Mouse (Mus musculus): ENCODE results near the gene Gnaq. TPM values are rescaled to one million over a fixed set of nuclear protein-coding genes. Genes with fewer than 3 reads are reported as not detected.

The Gnaq gene
- polyA plus RNA-seq, 1 experiment from 2014 or later = 18.1 TPM

- Histone ChIP-seq H3K27me3 (replicated peaks) (no peaks in the 10 kb centered on the region), H3K4me2 (no peak overlapping the region), H3K9ac (no peak overlapping the region), H3K9me3 (replicated peaks) (no peaks in the 10 kb centered on the region), H3K27ac (ENCODE audit: poor library complexity, severe bottlenecking) (no peak overlapping the region), H3K36me3 (no peaks in the 10 kb centered on the region), H3K4me1 (replicated peaks) (peaks cover 15% of the 10 kb centered on the region), H3K4me3 (no peak overlapping the region)
- no peak for ATAC-seq (ENCODE audit: insufficient number of reproducible peaks, low FRiP score)
- WGBS = 46% methylated on average over 5 of the region's 5 CpGs
Observed at GRCm38 (mm10) chr19:16128715-16129114, 3.9 kb upstream of the Gnaq start.

- Histone ChIP-seq H3K4me2 (no peak overlapping the region), H3K27ac (ENCODE audit: poor library complexity, severe bottlenecking) (no peak overlapping the region), H3K4me3 (no peak overlapping the region), H3K36me3 (no peaks in the 10 kb centered on the region), H3K9ac (no peak overlapping the region), H3K27me3 (replicated peaks) (no peaks in the 10 kb centered on the region), H3K4me1 (replicated peaks) (peaks cover 15% of the 10 kb centered on the region), H3K9me3 (replicated peaks) (no peaks in the 10 kb centered on the region)
- 94% methylated on average over 2 of the region's 2 CpGs for WGBS
- ATAC-seq (ENCODE audit: insufficient number of reproducible peaks, low FRiP score) = no peak
Observed at GRCm38 (mm10) chr19:16129171-16129570, 3.5 kb upstream of the Gnaq start.

- ATAC-seq (ENCODE audit: insufficient number of reproducible peaks, low FRiP score) = no peak
- Histone ChIP-seq H3K9me3 (replicated peaks) (no peaks in the 10 kb centered on the region), H3K36me3 (no peaks in the 10 kb centered on the region), H3K27me3 (replicated peaks) (no peaks in the 10 kb centered on the region), H3K4me2 (no peak overlapping the region), H3K4me1 (replicated peaks) (peaks cover 26% of the 10 kb centered on the region), H3K27ac (ENCODE audit: poor library complexity, severe bottlenecking) (no peak overlapping the region), H3K9ac (no peak overlapping the region), H3K4me3 (no peak overlapping the region)
- WGBS = 66% methylated on average over 3 of the region's 3 CpGs
Observed at GRCm38 (mm10) chr19:16130476-16130875, 2.2 kb upstream of the Gnaq start.

GRCm38 (mm10) chr19:16131831-16132230 lies 800 bp upstream of the Gnaq start:
- no peak for ATAC-seq (ENCODE audit: insufficient number of reproducible peaks, low FRiP score)
- Histone ChIP-seq H3K9me3 (replicated peaks) (no peaks in the 10 kb centered on the region), H3K9ac (peak overlapping the region; percentile 95), H3K27me3 (replicated peaks) (no peaks in the 10 kb centered on the region), H3K27ac (ENCODE audit: poor library complexity, severe bottlenecking) (peak overlapping the region; percentile 94), H3K36me3 (no peaks in the 10 kb centered on the region), H3K4me3 (peak overlapping the region; percentile 87), H3K4me2 (peak overlapping the region; percentile 90), H3K4me1 (replicated peaks) (peaks cover 27% of the 10 kb centered on the region)
- 9% methylated on average over 6 of the region's 6 CpGs for WGBS

GRCm38 (mm10) chr19:16132340-16132790 lies 266 bp upstream of the Gnaq start:
- H3K36me3 ChIP-seq = no peaks in the 10 kb centered on the region
- WGBS = 2% methylated on average over 39 of the region's 57 CpGs
- peak overlapping the region; percentile 87 for H3K4me3 ChIP-seq
- peak overlapping the region; percentile 95 for H3K9ac ChIP-seq
- H3K27me3 ChIP-seq (replicated peaks) = no peaks in the 10 kb centered on the region
- peak overlapping the region; percentile 90 for H3K4me2 ChIP-seq
- peak overlapping the region; percentile 94 for H3K27ac ChIP-seq (ENCODE audit: poor library complexity, severe bottlenecking)
- no peaks in the 10 kb centered on the region for H3K9me3 ChIP-seq (replicated peaks)
- peaks cover 30% of the 10 kb centered on the region for H3K4me1 ChIP-seq (replicated peaks)
- ATAC-seq (ENCODE audit: insufficient number of reproducible peaks, low FRiP score) = peak; percentile 95

GRCm38 (mm10) chr19:16132865-16133720 lies 462 bp downstream of the Gnaq start:
- Histone ChIP-seq H3K9ac (peak overlapping the region; percentile 95), H3K4me1 (replicated peaks) (peaks cover 36% of the 10 kb centered on the region), H3K27ac (ENCODE audit: poor library complexity, severe bottlenecking) (peak overlapping the region; percentile 94), H3K36me3 (no peaks in the 10 kb centered on the region), H3K4me3 (peak overlapping the region; percentile 87), H3K9me3 (replicated peaks) (no peaks in the 10 kb centered on the region), H3K27me3 (replicated peaks) (no peaks in the 10 kb centered on the region), H3K4me2 (peak overlapping the region; percentile 90)
- 4% methylated on average over 139 of the region's 139 CpGs for WGBS
- peak; percentile 34 for ATAC-seq (ENCODE audit: insufficient number of reproducible peaks, low FRiP score)

- Histone ChIP-seq H3K9me3 (replicated peaks) (no peaks in the 10 kb centered on the region), H3K4me2 (peak overlapping the region; percentile 90), H3K27ac (ENCODE audit: poor library complexity, severe bottlenecking) (peak overlapping the region; percentile 94), H3K4me3 (peak overlapping the region; percentile 87), H3K4me1 (replicated peaks) (peaks cover 44% of the 10 kb centered on the region), H3K27me3 (replicated peaks) (no peaks in the 10 kb centered on the region), H3K9ac (peak overlapping the region; percentile 95), H3K36me3 (no peaks in the 10 kb centered on the region)
- 0 out of 2 replicates have a peak, but pooled peaks have one; percentile 2 for ATAC-seq (ENCODE audit: insufficient number of reproducible peaks, low FRiP score)
- 11% methylated on average over 25 of the region's 25 CpGs for WGBS
Observed at GRCm38 (mm10) chr19:16133721-16134570, 1.3 kb downstream of the Gnaq start.

- ATAC-seq (ENCODE audit: insufficient number of reproducible peaks, low FRiP score) = no peak
- peaks cover 68% of the 10 kb centered on the region for H3K4me1 ChIP-seq (replicated peaks)
- WGBS = 33% methylated on average over 5 of the region's 5 CpGs
- H3K4me3 ChIP-seq = no peak overlapping the region
- H3K9me3 ChIP-seq (replicated peaks) = no peaks in the 10 kb centered on the region
- no peaks in the 10 kb centered on the region for H3K27me3 ChIP-seq (replicated peaks)
- H3K9ac ChIP-seq = no peak overlapping the region
- H3K27ac ChIP-seq (ENCODE audit: poor library complexity, severe bottlenecking) = no peak overlapping the region
- H3K36me3 ChIP-seq = peaks cover 6% of the 10 kb centered on the region; the same call in 1 of the 2 replicates
- peak overlapping the region; percentile 37 for H3K4me2 ChIP-seq
Observed at GRCm38 (mm10) chr19:16138064-16138580, 5.5 kb downstream of the Gnaq start.

- Histone ChIP-seq H3K9me3 (replicated peaks) (no peaks in the 10 kb centered on the region), H3K36me3 (peaks cover 12% of the 10 kb centered on the region; the same call in 1 of the 2 replicates), H3K9ac (no peak overlapping the region), H3K4me2 (0 out of 2 replicates have a peak overlapping the region, but pooled peaks have one; percentile 11), H3K27ac (ENCODE audit: poor library complexity, severe bottlenecking) (no peak overlapping the region), H3K4me1 (replicated peaks) (peaks cover 62% of the 10 kb centered on the region), H3K4me3 (no peak overlapping the region), H3K27me3 (replicated peaks) (no peaks in the 10 kb centered on the region)
- ATAC-seq (ENCODE audit: insufficient number of reproducible peaks, low FRiP score) = no peak
- WGBS = 39% methylated on average over 4 of the region's 4 CpGs
Observed at GRCm38 (mm10) chr19:16140710-16141109, 8.1 kb downstream of the Gnaq start.

- peaks cover 62% of the 10 kb centered on the region for H3K4me1 ChIP-seq (replicated peaks)
- no peak for ATAC-seq (ENCODE audit: insufficient number of reproducible peaks, low FRiP score)
- no peak overlapping the region for H3K4me3 ChIP-seq
- H3K27ac ChIP-seq (ENCODE audit: poor library complexity, severe bottlenecking) = peak overlapping the region; percentile 56
- peaks cover 12% of the 10 kb centered on the region; the same call in 1 of the 2 replicates for H3K36me3 ChIP-seq
- 17% methylated on average over 4 of the region's 4 CpGs for WGBS
- peak overlapping the region; percentile 33; the same call in 1 of the 2 replicates for H3K4me2 ChIP-seq
- no peak overlapping the region for H3K9ac ChIP-seq
- H3K9me3 ChIP-seq (replicated peaks) = no peaks in the 10 kb centered on the region
- H3K27me3 ChIP-seq (replicated peaks) = no peaks in the 10 kb centered on the region
Observed at GRCm38 (mm10) chr19:16141857-16142256, 9.2 kb downstream of the Gnaq start.

GRCm38 (mm10) chr19:16142990-16143389 lies 10.4 kb downstream of the Gnaq start:
- peaks cover 54% of the 10 kb centered on the region for H3K4me1 ChIP-seq (replicated peaks)
- no peak overlapping the region for H3K4me2 ChIP-seq
- no peak overlapping the region for H3K9ac ChIP-seq
- no peaks in the 10 kb centered on the region for H3K9me3 ChIP-seq (replicated peaks)
- no peaks in the 10 kb centered on the region for H3K27me3 ChIP-seq (replicated peaks)
- 81% methylated on average over 10 of the region's 10 CpGs for WGBS
- peaks cover 12% of the 10 kb centered on the region; the same call in 1 of the 2 replicates for H3K36me3 ChIP-seq
- H3K27ac ChIP-seq (ENCODE audit: poor library complexity, severe bottlenecking) = no peak overlapping the region
- ATAC-seq (ENCODE audit: insufficient number of reproducible peaks, low FRiP score) = no peak
- no peak overlapping the region for H3K4me3 ChIP-seq
